Mouse (Mus musculus): ENCODE results near the gene Ccdc47.
"Not testable (repeated sequence)": the region's sequence is repeated elsewhere in the genome, so short reads cannot be mapped to it uniquely, and the experiment has no call there.

Ccdc47 gene

GRCm38 (mm10) chr11:106199997-106200396, 16.1 kb downstream of the Ccdc47 start:
- DNase-seq (ENCODE audit: low read depth in 1 of 2, low spot score in 2 of 2) = not testable (repeated sequence)

GRCm38 (mm10) chr11:106198277-106198676, 17.9 kb downstream of the Ccdc47 start:
- no peak for DNase-seq (ENCODE audit: low read depth in 1 of 2, low spot score in 2 of 2)

- no peak for DNase-seq (ENCODE audit: low read depth in 1 of 2, low spot score in 2 of 2)
These were observed 20.8 kb downstream of the Ccdc47 start for GRCm38 (mm10) chr11:106195341-106195740.

- no peak for DNase-seq (ENCODE audit: low read depth in 1 of 2, low spot score in 2 of 2)
These were observed 21.3 kb downstream of the Ccdc47 start for GRCm38 (mm10) chr11:106194891-106195290.

- DNase-seq (ENCODE audit: low read depth in 1 of 2, low spot score in 2 of 2) = no peak
These were observed 22.0 kb downstream of the Ccdc47 start for GRCm38 (mm10) chr11:106194155-106194541.

- peak; percentile 89 to 94 for DNase-seq (ENCODE audit: low read depth in 1 of 2, low spot score in 2 of 2)
These were observed 22.6 kb downstream of the Ccdc47 start for GRCm38 (mm10) chr11:106193371-106194154.

- no peak for DNase-seq (ENCODE audit: low read depth in 1 of 2, low spot score in 2 of 2)
These were observed 23.3 kb downstream of the Ccdc47 start for GRCm38 (mm10) chr11:106192657-106193370.

- no peak for DNase-seq (ENCODE audit: low read depth in 1 of 2, low spot score in 2 of 2)
These were observed 23.9 kb downstream of the Ccdc47 start for GRCm38 (mm10) chr11:106192241-106192640.

- DNase-seq (ENCODE audit: low read depth in 1 of 2, low spot score in 2 of 2) = no peak
These were observed 24.4 kb downstream of the Ccdc47 start for GRCm38 (mm10) chr11:106191716-106192115.

- no peak for DNase-seq (ENCODE audit: low read depth in 1 of 2, low spot score in 2 of 2)
These were observed 28.8 kb downstream of the Ccdc47 start for GRCm38 (mm10) chr11:106187326-106187725.

- DNase-seq (ENCODE audit: low read depth in 1 of 2, low spot score in 2 of 2) = no peak
These were observed 35.7 kb downstream of the Ccdc47 start for GRCm38 (mm10) chr11:106180449-106180801.

- no peak for DNase-seq (ENCODE audit: low read depth in 1 of 2, low spot score in 2 of 2)
These were observed 36.3 kb downstream of the Ccdc47 start for GRCm38 (mm10) chr11:106179711-106180448.

- DNase-seq (ENCODE audit: low read depth in 1 of 2, low spot score in 2 of 2) = no peak
These were observed 37.9 kb downstream of the Ccdc47 start for GRCm38 (mm10) chr11:106178036-106178782.

- no peak for DNase-seq (ENCODE audit: low read depth in 1 of 2, low spot score in 2 of 2)
These were observed 39.8 kb downstream of the Ccdc47 start for GRCm38 (mm10) chr11:106176372-106176771.

GRCm38 (mm10) chr11:106175081-106175480, 41.1 kb downstream of the Ccdc47 start:
- DNase-seq (ENCODE audit: low read depth in 1 of 2, low spot score in 2 of 2) = no peak

- DNase-seq (ENCODE audit: low read depth in 1 of 2, low spot score in 2 of 2) = no peak
These were observed 41.8 kb downstream of the Ccdc47 start for GRCm38 (mm10) chr11:106174372-106174771.

GRCm38 (mm10) chr11:106173228-106173627, 42.9 kb downstream of the Ccdc47 start:
- DNase-seq (ENCODE audit: low read depth in 1 of 2, low spot score in 2 of 2) = no peak

GRCm38 (mm10) chr11:106170807-106171206, 45.3 kb downstream of the Ccdc47 start:
- DNase-seq (ENCODE audit: low read depth in 1 of 2, low spot score in 2 of 2) = no peak

GRCm38 (mm10) chr11:106167435-106167834, 48.7 kb downstream of the Ccdc47 start:
- DNase-seq (ENCODE audit: low read depth in 1 of 2, low spot score in 2 of 2) = peak; percentile 52 to 53

- no peak for DNase-seq (ENCODE audit: low read depth in 1 of 2, low spot score in 2 of 2)
These were observed 51.5 kb downstream of the Ccdc47 start for GRCm38 (mm10) chr11:106164601-106165180.

- no peak for DNase-seq (ENCODE audit: low read depth in 1 of 2, low spot score in 2 of 2)
These were observed 52.6 kb downstream of the Ccdc47 start for GRCm38 (mm10) chr11:106163546-106163945.

All from monocyte, adult 2 months (primary cell).